Mouse (Mus musculus) cerebellum, adult 2 months (tissue): ENCODE data around the gene Dennd6b. TPM values are rescaled to one million over a fixed set of nuclear protein-coding genes. Genes with fewer than 3 reads are reported as not detected.

Experiments
- DNase-seq, 2 experiments: peaks; one replicate each; pipeline ENCODE4 v3.0.0; 2021
- H3K27ac ChIP-seq: fragments of 200-500 bp; 2 replicates; pipeline ENCODE4 v1.5.1; 2012; ENCODE audit warnings: low read length, control low read depth, inconsistent platforms; ENCODE audit not compliant: insufficient read depth
- H3K27me3 ChIP-seq: fragments of 200-500 bp; 2 replicates; pipeline ENCODE4 v1.6.1; 2012; ENCODE audit warnings: inconsistent platforms, mild to moderate bottlenecking, low read length, moderate library complexity; ENCODE audit not compliant: control insufficient read depth, insufficient read depth
- H3K4me1 ChIP-seq: fragments of 200-500 bp; 2 replicates; pipeline ENCODE4 v1.6.1; 2011; ENCODE audit warnings: low read length; ENCODE audit not compliant: control insufficient read depth, insufficient read depth
- H3K4me3 ChIP-seq: fragments of 200-500 bp; replicated peaks from 2 replicates; pipeline ENCODE3; 2011; ENCODE audit warnings: mild to moderate bottlenecking, low read depth, low read length, control low read depth; ENCODE audit not compliant: insufficient read depth
- CTCF ChIP-seq: fragments of 200-500 bp; IDR thresholded peaks from 2 replicates; pipeline ENCODE4 v1.5.1; 2011; ENCODE audit warnings: low read depth, mild to moderate bottlenecking, control low read depth, low read length, moderate library complexity, borderline replicate concordance; ENCODE audit not compliant: insufficient read depth
- POLR2A ChIP-seq: fragments of 200-500 bp; IDR thresholded peaks from 2 replicates; pipeline ENCODE4 v1.6.1; 2011; ENCODE audit warnings: low read length, control low read depth, borderline replicate concordance; ENCODE audit not compliant: insufficient read depth
- WGBS: fragments of 180-500 bp; shearing (Covaris S2); methylation state at CpG from one replicate; pipeline ENCODE4 v1.1.7; 2018; 5-methylcytosine and 5-hydroxymethylcytosine counted together
- polyA plus RNA-seq: library from polyadenylated mRNA; depleted of rRNA; stranded (reverse); fragments of >200 nt; gene quantifications from 2 replicates; pipeline ENCODE4 v1.2.3, GENCODE M21; 2012; rRNA removed

Dennd6b gene
- polyA plus RNA-seq: 156 and 165 TPM in 2 replicates

GRCm38 (mm10) chr15:89196313-89196706 is at the start of gene Dennd6b:
Gene Dennd6b, minus strand, starts transcription at chr15:89196496.
- peak within 1 kb of the TSS; percentile 83 for H3K4me3 ChIP-seq
- peak within 1 kb of the TSS; percentile 97 for H3K27ac ChIP-seq
- TF ChIP-seq CTCF: peak; percentile 79
- no peak for TF ChIP-seq POLR2A
- under 1% methylated on average over 38 of the region's 38 CpGs for WGBS
- H3K27me3 ChIP-seq: no peaks in the 10 kb centered on the region
- peak; percentile 97 to 98 for DNase-seq
- peaks cover 6% of the 10 kb centered on the region for H3K4me1 ChIP-seq

DNA sequence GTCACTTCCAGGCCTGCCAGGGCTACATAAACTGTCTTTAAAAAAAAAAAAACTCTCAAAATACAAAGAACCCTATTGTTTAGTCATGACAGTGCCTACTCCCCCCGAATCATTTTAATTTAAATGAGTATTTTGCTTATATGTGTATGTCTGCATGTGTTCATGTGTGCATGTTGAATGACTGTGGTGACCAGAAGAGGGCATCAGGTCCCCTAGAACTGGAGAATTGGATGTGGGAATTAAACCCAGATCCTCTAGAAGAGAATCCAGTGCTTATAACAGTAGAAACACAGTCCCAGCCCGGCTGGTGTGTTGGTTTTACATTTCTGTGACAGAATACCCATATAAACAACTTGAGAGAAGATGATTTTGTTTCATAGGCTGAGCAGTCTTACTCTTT is 44.7 kb upstream of the Dennd6b start:
- Histone ChIP-seq H3K4me3 (no peak overlapping the region), H3K27me3 (no peaks in the 10 kb centered on the region), H3K27ac (no peak overlapping the region), H3K4me1 (peaks cover 10% of the 10 kb centered on the region; the same call in 1 of the 2 replicates)
- 65% methylated on average over 2 of the region's 2 CpGs for WGBS
- peak in 1 of 2 experiments; percentile 30 for DNase-seq
- TF ChIP-seq POLR2A (no peak), CTCF (no peak)

DNA sequence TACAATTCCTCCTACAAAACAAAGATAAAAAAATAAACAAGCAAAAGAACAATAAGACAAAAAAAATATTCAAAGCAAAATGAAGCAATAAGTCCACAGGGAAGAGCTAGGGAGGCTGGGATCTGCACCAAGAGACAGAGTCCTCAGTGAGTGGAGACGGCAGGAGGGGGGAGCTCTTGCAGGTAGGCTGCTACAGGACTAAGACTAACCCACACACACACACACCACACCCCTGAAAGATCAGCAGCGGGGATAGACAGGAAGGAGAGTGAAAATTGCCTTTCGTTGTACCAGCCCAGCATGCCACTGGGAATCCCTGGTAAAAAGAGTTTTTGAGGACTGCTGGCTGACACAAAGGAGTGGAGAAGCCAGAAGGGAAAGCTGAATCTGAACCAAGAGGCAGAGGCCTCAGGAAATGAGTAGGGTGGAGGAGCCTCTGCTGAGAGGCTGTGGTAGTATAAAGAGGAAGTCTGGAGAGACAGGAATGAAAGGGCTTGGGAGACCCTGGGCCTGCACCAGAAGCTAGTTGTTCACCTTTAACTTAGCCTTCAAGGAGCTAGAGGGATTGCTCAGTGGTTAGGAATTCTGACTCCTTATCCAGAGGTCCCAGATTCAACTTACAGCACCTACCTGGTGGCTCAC is 43.6 kb upstream of the Dennd6b start:
- peaks cover 10% of the 10 kb centered on the region; the same call in 1 of the 2 replicates for H3K4me1 ChIP-seq
- TF ChIP-seq CTCF (no peak), POLR2A (no peak)
- WGBS: 8% methylated on average over 3 of the region's 3 CpGs
- 0 out of 2 replicates have a peak overlapping the region, but pooled peaks have one; percentile 1 for H3K27ac ChIP-seq
- H3K27me3 ChIP-seq: no peaks in the 10 kb centered on the region
- no peak for DNase-seq
- no peak overlapping the region for H3K4me3 ChIP-seq

DNA sequence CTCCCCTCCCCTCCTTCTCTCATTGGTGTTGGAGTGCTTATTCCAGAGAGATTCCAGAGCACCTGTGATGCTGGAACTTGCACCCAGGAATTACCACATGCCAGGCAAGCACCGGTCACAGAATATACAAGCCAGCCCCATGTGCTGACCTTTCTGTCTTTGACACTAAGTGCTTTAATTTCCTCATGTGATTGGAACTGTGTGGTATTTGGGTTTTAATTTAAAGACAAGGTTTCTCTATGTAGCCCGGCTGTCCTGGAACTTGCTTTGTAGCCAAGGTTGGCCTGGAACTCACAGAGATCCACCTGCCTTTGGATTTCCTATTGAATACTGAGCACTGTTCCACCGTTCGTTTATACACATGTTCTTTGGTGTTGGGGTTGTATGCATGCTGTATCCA is 37.8 kb upstream of the Dennd6b start:
- H3K4me3 ChIP-seq: no peak overlapping the region
- 18% methylated on average over 4 of the region's 4 CpGs for WGBS
- peaks cover 10% of the 10 kb centered on the region; the same call in 1 of the 2 replicates for H3K4me1 ChIP-seq
- peak in 1 of 2 experiments; percentile 30 for DNase-seq
- TF ChIP-seq CTCF (no peak), POLR2A (no peak)
- H3K27me3 ChIP-seq: no peaks in the 10 kb centered on the region
- H3K27ac ChIP-seq: peak overlapping the region; percentile 78; the same call in 1 of the 2 replicates

GRCm38 (mm10) chr15:89233586-89233985 is 37.3 kb upstream of the Dennd6b start:
- no peaks in the 10 kb centered on the region for H3K27me3 ChIP-seq
- WGBS: 4% methylated on average over 2 of the region's 2 CpGs
- no peak overlapping the region for H3K27ac ChIP-seq
- no peak for TF ChIP-seq POLR2A
- peak; percentile 70; the same call in 1 of the 2 replicates for TF ChIP-seq CTCF
- DNase-seq: peak; percentile 76 to 92
- H3K4me3 ChIP-seq: no peak overlapping the region
- peaks cover 7% of the 10 kb centered on the region; the same call in 1 of the 2 replicates for H3K4me1 ChIP-seq

DNA sequence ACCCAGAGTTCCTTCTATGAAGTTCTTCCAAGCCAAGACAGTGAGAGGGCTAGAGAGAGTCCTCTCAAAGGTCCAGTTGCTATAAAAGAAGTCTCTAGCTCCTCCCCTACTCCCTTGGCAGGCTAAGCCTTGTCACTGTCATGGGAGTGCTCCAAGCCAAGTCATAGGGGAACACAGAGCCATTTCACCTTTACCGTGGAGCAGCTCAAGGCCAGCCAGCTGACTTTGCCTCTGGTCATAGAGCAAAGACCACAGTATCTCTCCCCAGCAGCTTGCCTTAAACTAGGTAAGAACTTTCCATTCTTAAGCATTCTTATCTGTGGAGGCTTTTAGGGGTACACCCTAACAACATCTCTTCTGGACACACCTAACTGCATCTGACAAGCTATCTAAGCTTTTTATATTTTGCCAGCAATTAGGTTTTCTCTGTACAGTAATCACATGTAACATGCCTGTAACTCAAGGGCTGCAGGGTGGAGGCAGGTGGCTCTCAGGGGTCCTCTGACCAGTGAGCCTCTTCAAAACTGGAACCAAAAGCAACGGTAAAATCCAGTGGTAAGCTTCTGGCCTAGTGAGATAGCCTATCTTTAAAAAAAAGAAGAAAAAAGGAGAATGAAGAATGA is 19.4 kb upstream of the Dennd6b start:
- Histone ChIP-seq H3K4me1 (peaks cover 5% of the 10 kb centered on the region; the same call in 1 of the 2 replicates), H3K27ac (peak overlapping the region; percentile 70), H3K27me3 (no peaks in the 10 kb centered on the region), H3K4me3 (peak overlapping the region; percentile 20)
- TF ChIP-seq CTCF: no peak
- TF ChIP-seq POLR2A: no peak
- 26% methylated on average over 2 of the region's 2 CpGs for WGBS
- peak; percentile 70 to 83 for DNase-seq

DNA sequence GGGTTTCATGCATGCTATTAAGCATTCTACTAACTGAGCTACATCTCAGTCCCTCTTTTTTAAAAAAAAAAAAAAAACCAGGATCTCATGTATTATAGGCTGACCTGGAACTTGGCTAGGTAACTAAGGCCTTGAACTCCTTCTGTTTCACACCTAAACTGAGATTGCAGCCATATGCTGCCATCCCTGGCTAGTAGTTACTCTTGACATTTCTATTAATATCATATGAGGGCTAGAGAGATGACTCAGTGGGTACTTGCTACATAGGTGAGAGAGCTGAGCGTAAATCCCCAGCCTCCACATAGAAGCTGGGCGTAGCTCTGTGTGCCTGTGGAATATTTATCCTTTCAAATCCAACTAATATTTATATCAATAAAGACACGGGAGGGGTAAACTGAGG is 18.7 kb upstream of the Dennd6b start:
- TF ChIP-seq CTCF: no peak
- no peak for TF ChIP-seq POLR2A
- Histone ChIP-seq H3K4me1 (peaks cover 7% of the 10 kb centered on the region; the same call in 1 of the 2 replicates), H3K27ac (no peak overlapping the region), H3K4me3 (no peak overlapping the region), H3K27me3 (no peaks in the 10 kb centered on the region)
- 34% methylated on average over 3 of the region's 3 CpGs for WGBS
- DNase-seq: peak; percentile 37 to 84
